Mouse (Mus musculus): ENCODE measurements at regions not wholly inside any gene's neighbourhood (a gene's known extent, or its start where the extent isn't known, plus 50 kb on each side); places are given as distances from the start of the nearest gene placed in this dataset.

DNA sequence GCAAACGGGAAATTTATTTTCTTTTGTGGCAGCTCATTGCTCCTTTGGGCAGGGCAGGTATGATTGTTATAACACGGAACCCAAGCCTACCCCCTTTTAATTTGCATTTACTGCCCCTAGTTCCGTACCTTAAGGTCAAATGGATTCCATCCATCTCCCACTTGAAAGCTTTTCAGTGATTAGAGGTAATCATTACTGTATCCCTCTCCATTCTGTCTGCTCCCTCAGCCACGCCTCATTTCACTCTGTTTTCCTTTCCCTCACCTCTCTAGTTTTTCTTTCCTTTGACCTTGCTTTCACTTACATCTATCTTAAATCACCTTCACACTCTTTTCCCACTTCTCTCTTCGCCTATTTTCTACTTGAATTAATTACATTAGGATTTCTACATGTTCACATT is 481.2 kb upstream of the Pdzrn3 start:
- DNase-seq = no peak

DNA sequence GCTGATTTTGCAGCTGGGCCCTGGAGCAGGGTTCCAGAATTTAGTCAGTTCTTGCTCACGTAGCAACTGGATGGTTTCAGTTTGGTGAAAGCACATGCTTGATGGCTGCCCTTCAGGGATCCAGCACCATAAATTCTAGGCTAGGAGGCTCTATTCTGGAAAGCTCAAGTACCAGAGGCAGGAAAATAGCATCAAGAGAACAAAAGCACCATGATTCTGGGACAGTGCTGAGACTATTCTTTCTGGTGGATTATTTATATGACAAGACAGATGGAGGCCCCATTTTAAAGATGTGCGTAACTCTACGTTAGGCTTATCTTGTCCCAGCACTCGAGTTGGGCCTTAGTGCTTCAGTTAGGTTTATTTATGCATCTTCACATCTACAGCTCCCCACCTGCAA is 463.0 kb upstream of the Pdzrn3 start:
- DNase-seq = no peak

DNA sequence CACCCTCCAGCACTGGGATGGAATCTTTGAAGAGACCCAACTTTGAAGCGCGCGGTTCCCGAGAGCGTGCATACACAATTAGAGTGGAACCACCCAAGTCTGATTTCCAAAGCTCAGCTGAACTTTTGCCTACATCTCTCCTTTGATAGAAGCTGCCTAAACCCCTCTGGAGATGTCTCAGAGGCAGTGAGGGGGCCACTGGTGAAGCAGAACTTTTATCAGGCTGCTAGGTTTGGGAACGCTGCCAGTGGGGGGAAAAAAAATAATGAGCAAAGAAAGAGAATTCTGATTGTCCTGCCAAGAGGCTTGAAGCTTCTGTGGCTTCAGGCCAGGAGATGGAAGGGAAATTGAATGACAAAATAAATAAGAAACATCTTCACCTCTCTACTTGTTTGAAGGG is 459.9 kb upstream of the Pdzrn3 start:
- DNase-seq = no peak

DNA sequence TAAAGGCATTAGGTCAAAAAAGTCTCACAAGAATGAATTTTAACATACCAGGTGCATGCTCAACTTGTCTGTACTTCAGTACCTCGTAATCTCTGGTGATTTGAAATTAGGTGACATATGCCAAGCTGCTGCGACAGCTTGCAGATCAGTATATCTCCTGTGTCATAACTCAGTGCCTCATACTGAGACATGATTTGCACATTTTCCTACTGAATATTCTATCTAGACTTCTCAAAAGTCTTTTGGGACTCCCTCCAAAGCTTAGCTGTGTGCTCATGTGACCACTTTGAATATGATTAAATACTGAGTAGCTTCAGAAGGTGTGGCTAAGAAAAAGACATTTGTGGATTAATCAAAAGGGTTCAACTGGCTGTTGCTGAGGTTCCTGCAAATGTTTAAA is 416.3 kb upstream of the Pdzrn3 start:
- DNase-seq = no peak

DNA sequence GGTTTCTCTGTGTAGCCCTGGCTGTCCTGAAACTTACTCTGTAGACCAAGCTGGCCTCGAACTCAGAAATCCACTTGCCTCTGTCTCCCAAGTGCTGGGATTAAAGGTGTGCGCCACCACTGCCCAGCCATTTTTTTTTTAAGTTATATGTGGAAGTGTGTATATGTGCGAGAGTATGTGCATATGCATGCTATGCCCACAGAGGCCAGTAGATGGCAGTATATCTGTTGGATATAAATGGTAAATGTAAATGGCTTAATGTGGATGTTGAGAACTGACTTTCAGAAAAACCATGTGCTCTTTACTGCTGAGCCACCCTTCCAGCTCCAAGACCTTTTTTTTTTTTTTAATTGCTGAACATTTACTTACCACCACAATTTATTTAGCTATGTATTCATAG is 400.2 kb upstream of the Pdzrn3 start:
- no peak for DNase-seq

DNA sequence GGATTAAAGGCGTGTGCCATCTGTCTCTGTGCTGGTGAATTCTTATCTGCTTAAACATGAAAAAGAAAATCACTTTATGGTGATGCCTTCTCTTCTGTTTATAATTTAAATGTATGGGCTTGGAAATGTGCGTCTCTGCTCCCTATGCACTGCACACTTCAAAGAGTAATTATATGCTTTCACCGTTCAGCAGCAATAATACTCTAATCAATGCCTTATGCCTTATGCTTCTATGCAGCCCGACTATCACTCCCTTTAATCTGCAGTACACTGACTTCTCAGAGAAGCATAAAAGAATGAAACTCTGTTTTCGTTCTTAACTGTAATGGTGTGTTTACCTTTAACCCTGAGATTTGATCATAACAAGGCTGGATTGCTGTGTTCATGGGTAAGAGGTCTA is 395.5 kb upstream of the Pdzrn3 start:
- DNase-seq = no peak

DNA sequence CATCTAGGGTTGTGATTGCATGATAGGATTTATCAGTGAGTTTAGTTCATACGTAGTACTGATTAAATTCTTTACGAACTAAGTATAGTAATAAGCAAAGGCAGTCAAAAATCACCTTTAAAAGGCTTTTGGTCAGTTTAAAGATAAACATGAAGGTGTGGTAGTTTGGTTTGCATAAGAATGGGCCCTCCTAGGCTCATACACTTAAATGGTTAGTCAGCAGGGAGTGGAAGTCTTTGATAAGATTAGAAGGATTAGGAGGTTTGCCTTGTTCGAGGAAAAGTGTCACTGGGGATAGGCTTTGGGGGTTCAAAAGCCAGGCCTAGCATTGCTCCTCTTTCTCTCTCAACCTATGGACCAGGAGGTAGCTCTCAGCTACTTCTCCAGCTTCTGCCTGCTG is 357.4 kb upstream of the Pdzrn3 start:
- no peak for DNase-seq

DNA sequence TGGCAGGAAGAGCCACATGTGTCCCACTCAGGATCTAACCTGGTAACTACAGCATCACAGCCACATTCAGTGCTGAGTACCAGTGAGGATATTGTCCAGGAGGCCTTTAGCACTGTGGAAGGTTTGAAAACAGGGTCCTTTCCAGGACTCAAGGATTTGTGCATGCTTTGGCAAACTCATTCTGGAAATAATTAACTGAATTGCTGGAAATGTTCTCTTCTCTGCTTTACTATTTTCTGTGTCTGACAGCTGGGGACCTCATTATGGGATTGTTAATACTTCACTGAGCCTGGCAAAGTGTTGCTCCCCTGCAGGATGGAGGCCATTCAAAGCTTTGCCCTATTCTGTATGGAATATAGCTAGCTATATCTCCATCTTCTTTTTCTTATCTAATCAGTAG is 342.8 kb upstream of the Pdzrn3 start:
- no peak for DNase-seq

DNA sequence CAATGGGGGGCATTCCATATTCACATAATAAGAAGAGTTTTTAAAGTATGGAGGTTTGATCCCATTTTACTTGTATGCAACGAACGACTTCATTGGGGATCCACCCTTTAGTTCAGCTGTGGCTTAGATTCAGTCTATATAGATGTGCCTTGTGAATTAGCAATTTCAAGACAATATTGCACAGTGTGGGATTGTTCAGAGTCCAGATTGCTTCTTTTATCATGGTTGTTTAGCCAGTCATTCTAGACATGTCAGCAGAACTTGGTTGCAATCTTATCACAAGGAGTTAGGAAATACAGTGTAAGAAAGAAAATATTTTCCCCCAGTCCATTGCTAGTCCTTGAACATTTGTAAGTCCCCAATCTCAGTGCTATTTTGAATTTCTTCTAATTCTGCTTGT is 312.0 kb upstream of the Pdzrn3 start:
- DNase-seq = no peak

DNA sequence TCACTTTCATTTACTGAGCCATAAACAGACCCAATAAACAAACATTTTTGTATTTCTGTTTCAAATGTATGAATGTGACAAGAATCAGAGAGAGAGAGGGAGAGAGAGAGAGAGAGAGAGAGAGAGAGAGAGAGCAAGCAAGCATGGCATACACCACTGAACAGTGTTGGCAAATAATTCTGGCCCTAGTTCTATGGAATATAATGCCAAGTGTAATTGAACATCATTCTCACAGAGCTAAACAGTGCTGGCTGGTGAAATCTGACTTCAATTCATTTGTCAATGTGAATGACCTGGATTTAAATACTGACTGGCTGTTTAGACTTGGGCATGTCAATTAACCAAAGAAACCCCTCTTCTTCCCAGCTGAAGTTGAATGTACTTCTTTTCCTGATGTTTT is 308.9 kb upstream of the Pdzrn3 start:
- DNase-seq = no peak

DNA sequence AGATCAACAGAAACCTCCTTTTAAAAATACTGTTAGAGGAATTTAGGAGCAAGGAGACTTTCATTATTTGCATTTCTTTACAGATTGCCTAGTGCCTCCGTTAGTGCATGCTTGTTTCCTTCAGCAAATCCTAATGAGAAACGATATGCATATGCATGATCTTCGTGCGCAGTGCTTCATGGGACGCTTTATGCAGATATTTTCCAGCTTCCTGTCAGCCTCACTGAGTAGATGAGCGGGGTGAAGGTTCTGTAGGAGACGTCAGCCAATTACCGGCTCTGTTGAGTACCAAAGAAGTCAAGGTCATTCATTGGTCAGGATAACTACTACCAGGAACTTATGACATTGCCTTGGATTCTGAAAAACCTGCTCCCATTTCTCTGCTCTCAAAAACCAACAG is 308.0 kb upstream of the Pdzrn3 start:
- DNase-seq = no peak

DNA sequence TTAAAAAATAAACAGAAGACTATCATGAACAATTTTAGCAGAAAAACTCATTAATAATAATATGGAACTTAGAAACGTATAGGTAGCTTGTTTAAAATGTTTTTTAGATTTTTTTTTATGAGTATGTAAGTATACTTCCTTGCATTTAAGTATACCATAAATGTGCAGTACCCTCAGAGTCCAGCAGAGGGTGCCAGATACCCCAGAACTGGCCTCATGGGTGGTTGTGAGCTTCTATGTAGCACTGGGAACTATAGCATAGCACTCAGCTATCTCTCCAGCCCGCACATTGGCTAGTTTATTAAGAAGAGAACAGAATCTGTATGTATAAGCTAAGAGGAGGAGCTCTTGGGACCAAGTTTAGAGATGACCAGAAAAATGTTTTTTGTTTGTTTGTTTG is 306.7 kb upstream of the Pdzrn3 start:
- no peak for DNase-seq

DNA sequence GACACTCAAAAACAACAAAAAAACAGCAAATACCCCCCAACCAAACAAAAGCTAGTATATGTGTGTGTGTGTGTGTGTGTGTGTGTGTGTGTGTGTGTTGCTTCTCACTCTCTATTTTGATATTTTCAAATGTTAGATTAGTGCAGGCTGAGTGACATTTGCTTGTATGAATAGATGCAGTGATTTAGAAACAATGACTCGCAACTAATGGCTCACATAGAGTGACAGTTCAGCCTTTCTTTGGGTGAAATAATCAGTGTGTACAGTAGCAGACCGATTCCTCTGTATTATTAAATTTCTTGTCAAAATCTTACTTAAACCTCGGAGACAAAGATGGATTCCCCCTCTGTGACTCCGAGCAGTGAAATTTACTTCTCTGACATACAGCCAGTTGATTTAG is 297.1 kb upstream of the Pdzrn3 start:
- no peak for DNase-seq

DNA sequence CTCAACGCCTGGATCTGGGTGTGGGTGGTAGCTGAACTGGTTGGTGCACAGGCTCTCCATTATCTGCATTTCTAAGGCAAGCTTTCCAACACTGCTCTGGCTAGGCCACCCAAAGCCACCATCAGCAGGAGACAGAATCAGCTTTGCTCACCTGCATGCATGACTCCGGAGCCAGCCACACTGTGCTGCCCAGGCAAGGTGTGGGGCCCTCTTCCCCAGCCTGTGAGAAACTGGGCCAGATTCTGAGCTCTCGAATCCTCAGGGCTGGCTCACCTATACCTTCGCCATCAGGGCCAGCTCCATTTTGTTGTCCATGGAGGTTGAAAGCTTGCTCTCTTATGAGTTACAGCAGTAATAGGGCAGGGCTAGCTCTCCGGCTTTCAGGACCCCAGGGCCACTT is 293.1 kb upstream of the Pdzrn3 start:
- no peak for DNase-seq

DNA sequence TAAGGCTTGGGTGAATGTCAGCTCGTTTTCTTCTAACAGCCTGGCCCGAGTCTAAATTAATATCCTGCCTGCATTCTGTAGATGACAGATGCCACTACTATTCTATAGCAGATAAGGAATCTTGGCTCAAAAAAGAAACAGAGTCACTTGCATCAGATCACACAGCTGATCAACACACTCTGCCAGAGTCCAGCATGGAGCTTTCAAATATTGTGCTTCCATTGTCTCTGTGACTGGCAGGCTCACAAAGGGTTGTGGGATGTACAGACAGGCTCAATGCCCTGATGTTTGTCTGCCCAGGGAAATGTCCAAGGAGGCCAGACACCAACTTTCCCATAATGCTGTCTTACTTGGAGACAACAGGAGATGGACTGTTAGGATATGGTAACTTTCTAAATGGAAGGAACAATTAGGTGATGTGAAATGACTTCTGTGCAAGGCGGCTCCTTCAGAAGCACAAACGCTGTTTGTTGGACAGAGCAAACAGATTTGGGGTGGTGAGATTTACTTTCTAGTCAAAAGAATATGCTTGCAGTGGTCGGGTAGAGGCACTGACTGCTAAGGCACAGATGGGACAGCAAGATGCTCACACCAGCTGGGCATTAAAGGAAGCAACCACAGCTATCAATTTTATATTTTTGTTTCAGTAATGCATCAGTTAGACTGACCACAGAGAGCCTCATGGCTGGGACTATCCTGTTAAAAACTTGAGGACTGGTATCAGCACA is 291.6 kb upstream of the Pdzrn3 start:
- DNase-seq = no peak

DNA sequence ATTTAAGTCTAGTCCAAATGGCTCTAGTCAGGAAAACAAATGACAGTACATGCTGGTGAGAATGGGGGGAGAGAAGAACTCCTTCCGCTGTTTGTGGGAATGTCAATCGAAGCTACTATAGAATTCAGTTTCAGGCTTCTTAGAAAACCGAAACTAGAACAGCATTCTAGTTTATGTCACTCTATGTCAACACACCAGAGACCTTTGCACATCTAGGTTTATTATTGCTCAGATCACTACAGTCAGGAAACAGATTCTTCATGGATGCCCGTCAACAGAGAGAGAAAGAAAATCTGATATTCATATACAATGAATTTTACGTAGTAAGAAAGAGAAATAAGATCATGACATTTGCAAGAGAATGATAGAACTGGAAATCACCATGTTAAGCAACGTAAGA is 276.7 kb upstream of the Pdzrn3 start:
- DNase-seq = no peak

DNA sequence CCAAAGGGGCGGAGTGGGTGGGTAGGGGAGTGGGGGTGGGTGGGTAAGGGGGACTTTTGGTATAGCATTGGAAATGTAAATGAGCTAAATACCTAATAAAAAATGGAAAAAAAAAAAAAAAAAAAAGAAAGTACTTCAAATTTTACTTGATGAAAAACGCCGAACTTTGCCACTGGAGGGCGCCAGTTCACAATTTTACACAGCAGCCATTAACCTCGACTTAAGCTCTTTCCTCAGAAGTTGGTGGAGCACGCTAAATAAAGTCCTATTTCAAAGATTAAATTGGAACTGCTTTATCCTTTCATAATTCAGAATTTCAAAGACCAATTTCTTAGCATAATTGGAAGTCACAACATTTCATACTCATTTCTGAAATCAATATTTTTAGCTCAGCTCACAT is 272.7 kb upstream of the Pdzrn3 start:
- DNase-seq = peak; percentile 31

DNA sequence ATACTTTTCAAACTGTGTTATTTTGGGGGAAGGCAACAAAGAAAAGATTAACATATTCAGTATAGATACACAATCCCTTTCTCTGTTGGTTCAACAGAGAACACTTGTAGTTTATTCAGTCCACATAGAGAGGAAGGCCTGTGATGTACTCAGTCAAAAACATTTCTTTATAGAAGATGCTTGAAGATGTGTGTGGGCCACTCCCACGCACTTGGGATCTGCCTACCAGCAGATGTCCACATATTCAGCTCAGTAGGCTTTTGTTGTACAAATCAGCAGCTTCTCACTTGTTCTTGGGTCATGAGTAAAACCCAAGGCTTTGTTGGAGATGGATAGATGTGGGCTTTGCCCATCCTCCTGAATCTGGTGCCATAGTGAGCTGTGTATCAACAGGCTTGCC is 239.6 kb upstream of the Pdzrn3 start:
- DNase-seq = no peak

DNA sequence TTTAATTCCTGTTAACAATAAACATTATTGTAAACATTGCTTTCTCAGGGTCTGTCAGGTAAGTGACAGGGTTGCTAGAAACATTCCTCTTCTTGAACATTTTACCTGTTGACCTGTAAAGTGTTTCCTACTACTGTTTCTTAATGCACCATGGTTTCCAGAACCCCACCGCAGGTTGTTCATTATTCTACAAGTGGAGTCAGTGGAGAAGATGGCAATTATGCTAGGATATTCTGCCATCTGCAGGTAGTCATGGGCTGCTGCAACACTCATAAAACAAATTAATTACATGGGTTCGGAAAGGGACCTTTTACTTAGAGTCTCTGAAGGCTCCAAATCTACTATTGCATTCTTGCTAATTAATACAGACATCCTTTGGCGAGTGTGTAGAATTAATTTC is 239.1 kb upstream of the Pdzrn3 start:
- DNase-seq = no peak

DNA sequence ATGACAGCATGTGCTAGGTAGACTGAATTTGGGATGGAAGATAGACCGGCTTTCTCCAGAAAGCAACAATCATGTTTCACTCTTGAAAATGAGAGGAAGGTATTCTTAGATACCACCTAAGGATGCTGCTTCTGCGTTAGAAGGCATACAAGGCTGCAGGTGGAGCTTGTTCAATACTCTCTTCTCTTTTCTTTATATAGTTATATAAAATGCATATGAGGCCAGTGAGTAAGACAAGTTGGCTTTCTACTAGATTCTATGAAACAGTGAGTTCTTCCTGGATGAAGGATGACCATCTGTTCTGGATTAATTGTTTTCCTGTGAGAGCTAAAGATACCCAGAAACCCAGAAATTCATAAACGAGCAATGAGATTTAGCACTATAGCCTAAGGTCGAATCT is 231.3 kb upstream of the Pdzrn3 start:
- DNase-seq = no peak

DNA sequence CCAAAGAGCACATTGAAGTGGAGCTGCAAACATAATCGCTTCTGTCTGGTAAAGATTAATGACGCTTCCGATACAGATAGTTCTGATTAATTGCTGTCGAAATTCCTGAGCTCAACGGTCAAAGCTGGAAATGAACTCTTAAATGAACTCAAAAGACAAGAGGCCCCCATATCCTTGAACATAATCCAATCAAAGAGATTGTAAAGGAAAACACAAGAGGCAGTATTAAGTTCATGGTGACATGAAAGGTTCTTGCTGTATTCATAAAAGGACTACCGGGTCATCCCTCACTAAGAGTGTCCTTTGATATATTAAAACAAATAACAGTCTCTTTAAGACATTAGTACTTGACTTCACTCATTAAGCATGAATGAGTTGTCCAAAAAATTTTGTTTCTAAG is 225.4 kb upstream of the Pdzrn3 start:
- no peak for DNase-seq

DNA sequence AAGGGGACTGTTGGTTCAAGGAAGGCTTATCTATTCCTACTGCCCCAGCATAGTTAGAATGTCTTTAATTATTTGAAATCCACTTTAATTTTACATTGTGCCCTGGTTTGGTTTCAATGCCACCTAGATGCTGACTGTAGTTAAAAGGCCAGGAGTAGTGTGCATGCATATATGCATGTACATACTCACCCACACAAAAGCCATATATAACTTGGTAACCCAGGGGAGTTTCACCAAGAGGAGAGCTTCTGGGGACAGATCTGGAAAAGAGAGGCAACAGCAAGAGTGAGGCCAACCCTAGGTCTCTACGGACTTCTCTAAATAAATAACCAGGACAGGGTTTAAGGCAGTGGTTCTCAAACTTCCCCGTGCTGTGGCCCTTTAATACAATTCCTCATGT is 219.3 kb upstream of the Pdzrn3 start:
- no peak for DNase-seq

DNA sequence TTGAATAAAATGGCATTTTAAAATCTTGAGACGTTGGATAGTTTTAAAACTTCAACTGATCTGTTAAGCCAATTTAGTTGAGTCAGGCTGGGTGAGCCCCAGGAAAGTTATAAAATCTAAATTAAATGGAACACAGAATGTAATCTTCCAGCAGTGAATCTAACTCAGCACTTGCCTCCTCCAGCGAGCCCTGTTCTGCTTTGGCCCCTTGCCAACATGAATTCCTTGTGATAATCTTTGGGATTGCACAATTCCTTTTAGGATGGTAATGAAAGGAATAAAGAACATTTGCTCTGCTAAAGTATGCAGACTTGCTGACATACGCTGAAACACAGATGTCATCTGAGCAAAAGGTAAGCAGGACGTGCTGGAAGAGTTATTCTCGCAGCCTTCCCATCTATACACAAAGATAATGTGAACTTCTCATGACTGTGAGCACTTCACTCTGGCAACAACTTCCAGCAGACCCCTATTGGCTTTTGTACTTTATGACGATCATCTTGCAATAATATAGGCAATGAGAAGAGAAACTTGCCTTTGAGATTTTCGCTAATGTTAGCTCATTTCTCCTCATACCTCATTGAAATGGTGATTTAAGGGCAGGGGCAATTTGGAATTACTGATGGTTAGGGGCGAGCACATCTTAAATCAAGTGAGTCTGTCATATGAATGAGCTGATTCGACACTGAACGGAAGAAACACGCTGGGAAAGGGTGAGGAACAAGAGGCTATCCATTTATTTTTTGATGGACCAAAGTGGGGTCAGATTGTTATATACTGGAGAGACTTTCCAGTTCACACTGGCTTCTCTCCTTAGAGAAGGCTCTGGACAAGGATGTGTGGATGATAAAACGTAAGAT is 216.3 kb upstream of the Pdzrn3 start:
- no peak for DNase-seq

DNA sequence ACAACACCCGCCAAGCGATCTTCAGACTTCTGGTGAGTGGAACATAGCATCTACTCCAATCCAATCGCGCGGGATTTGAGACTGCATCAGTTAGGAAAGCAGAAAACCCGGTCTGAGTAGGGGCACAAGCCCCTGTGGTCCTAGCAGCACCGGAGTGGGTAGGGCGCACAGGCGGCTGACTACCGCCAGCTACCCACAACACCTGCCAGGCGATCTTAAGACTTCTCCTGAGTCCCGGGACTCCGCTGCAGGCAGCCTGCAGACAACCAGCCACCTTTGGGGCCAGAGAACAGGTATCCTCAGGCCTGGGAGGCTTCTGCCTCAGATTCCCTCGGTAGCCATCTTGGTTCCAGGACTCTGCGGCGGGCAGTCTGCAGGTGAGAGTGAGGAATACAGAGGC is 208.2 kb upstream of the Pdzrn3 start:
- DNase-seq = no peak

DNA sequence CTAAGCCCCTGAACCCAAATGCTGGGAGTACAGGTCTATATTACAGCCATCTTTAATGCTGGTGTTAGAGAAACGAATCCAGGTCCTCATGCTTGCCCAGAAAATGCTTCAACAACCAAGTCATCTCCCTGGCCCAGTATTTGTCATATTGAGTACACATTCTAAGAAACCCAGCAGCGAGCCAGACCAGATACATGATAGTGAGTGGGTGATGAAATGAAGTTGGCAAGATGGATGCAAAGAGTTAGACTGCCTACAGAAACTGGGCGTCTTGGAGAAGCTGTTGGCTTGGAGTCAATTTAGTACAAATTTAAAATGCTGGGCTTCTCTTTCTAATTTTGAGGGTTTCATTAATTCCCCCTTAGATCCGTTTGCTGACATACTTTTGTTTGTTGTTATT is 203.1 kb upstream of the Pdzrn3 start:
- no peak for DNase-seq

Measured in right cerebral cortex, postnatal 25 days (tissue).